Mouse (Mus musculus) liver, postnatal 0 days (tissue): ENCODE results near the gene Zscan5b.

Experiments used
- CTCF ChIP-seq: sonication (generic); IDR thresholded peaks from 2 replicates; pipeline ENCODE4 v1.5.1; 2016; ENCODE audit warnings: antibody characterized with exemption, low read depth
- EP300 ChIP-seq: IDR thresholded peaks from 2 replicates; pipeline ENCODE4 v1.6.1; 2016; ENCODE audit warnings: antibody characterized with exemption, low read depth, mild to moderate bottlenecking

DNA sequence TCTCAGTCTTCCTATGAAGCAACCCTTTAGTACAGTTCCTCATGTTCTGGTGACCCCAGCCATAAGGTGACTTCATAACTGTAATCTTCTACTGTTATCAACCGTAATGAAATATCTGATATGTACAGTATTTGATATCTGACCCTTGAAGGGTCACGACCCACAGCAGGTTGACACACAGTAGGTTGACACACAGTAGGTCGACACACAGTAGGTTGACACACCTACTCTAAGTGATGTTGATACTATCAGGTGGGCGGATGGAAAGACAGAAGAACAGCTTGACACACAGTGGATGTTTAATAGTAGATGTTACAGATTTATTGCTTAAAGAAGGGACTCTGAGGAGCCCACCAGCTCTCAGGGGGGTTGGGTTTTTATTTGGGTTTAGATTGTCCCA lies 40.9 kb downstream of the Zscan5b start:
- TF ChIP-seq CTCF (no peak), EP300 (no peak)
